Mouse (Mus musculus) hindbrain, postnatal 0 days (tissue): ENCODE results near the gene Abcc1. TPM values are rescaled to one million over a fixed set of nuclear protein-coding genes. Genes with fewer than 3 reads are reported as not detected.
A peak's percentile ranks its signal among the peaks of the same experiment; 100 is the strongest.

Experiments
- ATAC-seq: fragments of 200-750 bp; cut with Nextera tagmentation; 2 replicates; pipeline ENCODE4 v1.8.0; 2017; ENCODE audit warnings: mild to moderate bottlenecking, moderate TSS enrichment, moderate library complexity
- DNase-seq: peaks from one replicate; pipeline ENCODE4 v3.0.0-alpha.2; 2015; ENCODE audit warnings: low spot score
- H3K27ac ChIP-seq: fragments of 300-500 bp; sonication (generic); 2 replicates; pipeline ENCODE4 v1.5.1; 2014; ENCODE audit warnings: mild to moderate bottlenecking
- H3K27me3 ChIP-seq: fragments of 300-500 bp; sonication (generic); 2 replicates; pipeline ENCODE4 v1.6.1; 2014; ENCODE audit warnings: low read length, mixed read lengths; ENCODE audit not compliant: insufficient read depth
- H3K36me3 ChIP-seq: fragments of 300-500 bp; sonication (generic); 2 replicates; pipeline ENCODE4 v1.6.1; 2014; ENCODE audit warnings: low read length, mixed read lengths; ENCODE audit not compliant: insufficient read depth
- H3K4me1 ChIP-seq: fragments of 300-500 bp; sonication (generic); 2 replicates; pipeline ENCODE4 v1.6.1; 2014; ENCODE audit warnings: antibody characterized with exemption, low read length, mixed read lengths; ENCODE audit not compliant: insufficient read depth
- H3K4me2 ChIP-seq: fragments of 300-500 bp; sonication (generic); 2 replicates; pipeline ENCODE4 v1.6.1; 2014; ENCODE audit warnings: low read depth, mild to moderate bottlenecking, low read length, moderate library complexity, mixed read lengths
- H3K4me3 ChIP-seq: fragments of 300-500 bp; sonication (generic); 2 replicates; pipeline ENCODE4 v1.5.1; 2014; ENCODE audit warnings: low read length
- H3K9ac ChIP-seq: fragments of 300-500 bp; sonication (generic); replicated peaks from 2 replicates; pipeline ENCODE4 v1.6.1; 2014; ENCODE audit warnings: mild to moderate bottlenecking, low read length, moderate library complexity, mixed read lengths
- H3K9me3 ChIP-seq: fragments of 300-500 bp; sonication (generic); 2 replicates; pipeline ENCODE4 v1.6.1; 2016; ENCODE audit warnings: low read length, mixed read lengths
- CTCF ChIP-seq: IDR thresholded peaks from 2 replicates; pipeline ENCODE4 v1.5.1; 2016; ENCODE audit warnings: antibody characterized with exemption, control low read depth, low read depth
- WGBS: fragments of 180-500 bp; shearing (Covaris S2); extraction: QIAGEN DNeasy Blood & Tissue Kit; methylation state at CpG from one replicate; pipeline ENCODE4 v1.1.7; 2014; 5-methylcytosine and 5-hydroxymethylcytosine counted together
- polyA plus RNA-seq: library from polyadenylated mRNA; unstranded; fragments of >200 nt; fragmentation: Nextera tagmentation; extraction: Ambion mirVana; gene quantifications from 2 replicates; pipeline ENCODE4 v1.2.1, GENCODE M21; 2015
- total RNA-seq: library from RNA; depleted of rRNA; stranded (reverse); fragments of >200 nt; gene quantifications from 2 replicates; pipeline ENCODE4 v1.2.3, GENCODE M21; 2014

Abcc1 gene
- total and polyA plus RNA-seq, 2 experiments from 2014 or later, result 9.1 to 15.2 TPM

DNA sequence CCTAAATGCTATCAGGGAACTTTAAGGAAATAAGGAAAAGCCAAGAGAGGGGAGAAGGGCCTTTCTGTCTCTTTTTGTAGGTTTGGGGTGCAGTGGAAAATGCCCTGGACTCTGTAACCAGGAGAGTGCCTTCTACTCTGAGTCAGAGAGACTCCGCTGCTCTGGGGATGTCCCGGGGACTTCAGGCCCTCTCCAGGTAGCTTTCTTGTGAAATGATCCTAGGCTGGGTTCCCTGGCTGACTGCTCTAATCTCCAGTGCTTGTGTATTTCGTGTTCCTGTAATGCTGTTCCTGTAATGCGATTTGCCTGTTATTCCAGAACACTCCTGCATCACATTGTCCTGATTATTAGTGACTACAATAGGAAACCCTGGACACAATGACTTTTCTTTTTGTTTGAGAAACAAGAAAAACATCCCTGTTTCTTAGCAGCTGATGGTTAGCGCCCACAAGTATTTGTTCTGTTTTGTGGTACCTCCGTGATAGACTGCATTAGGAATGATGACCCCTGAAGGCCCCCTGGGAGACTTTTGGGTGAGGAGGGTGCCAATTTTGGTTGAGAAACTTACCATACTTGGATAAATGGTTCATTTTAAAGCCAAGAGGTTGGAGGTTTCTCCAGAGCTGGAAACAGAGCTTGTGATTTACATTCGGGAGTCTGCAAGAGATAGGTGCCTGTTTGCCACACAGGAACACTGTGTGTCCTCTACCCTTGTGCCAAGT is 902 bp downstream of the Abcc1 start:
- ATAC-seq (no peak), DNase-seq (no peak)
- peaks cover 2% of the 10 kb centered on the region; the same call in 1 of the 2 replicates for H3K4me1 ChIP-seq
- no peaks in the 10 kb centered on the region for H3K27me3 ChIP-seq
- WGBS, result 25% methylated on average over 7 of the region's 7 CpGs
- TF ChIP-seq CTCF, result no peak
- peak overlapping the region; percentile 82; the same call in 1 of the 2 replicates for H3K27ac ChIP-seq
- peak overlapping the region; percentile 76 for H3K9ac ChIP-seq
- peak overlapping the region; percentile 80 for H3K4me2 ChIP-seq
- peak overlapping the region; percentile 76 for H3K4me3 ChIP-seq
- H3K9me3 ChIP-seq, result no peaks in the 10 kb centered on the region
- H3K36me3 ChIP-seq, result no peaks in the 10 kb centered on the region

GRCm38 (mm10) chr16:14363496-14363895 is 2.1 kb downstream of the Abcc1 start:
- no peak overlapping the region for H3K4me3 ChIP-seq
- WGBS, result 92% methylated on average over 3 of the region's 3 CpGs
- no peak overlapping the region for H3K27ac ChIP-seq
- no peaks in the 10 kb centered on the region for H3K36me3 ChIP-seq
- no peak for DNase-seq
- H3K4me1 ChIP-seq, result peaks cover 2% of the 10 kb centered on the region; the same call in 1 of the 2 replicates
- ATAC-seq, result no peak
- no peak overlapping the region for H3K9ac ChIP-seq
- no peak overlapping the region for H3K4me2 ChIP-seq
- H3K27me3 ChIP-seq, result no peaks in the 10 kb centered on the region
- TF ChIP-seq CTCF, result no peak
- H3K9me3 ChIP-seq, result no peaks in the 10 kb centered on the region

- Histone ChIP-seq H3K27ac (no peak overlapping the region), H3K4me1 (peaks cover 2% of the 10 kb centered on the region; the same call in 1 of the 2 replicates), H3K27me3 (no peaks in the 10 kb centered on the region), H3K36me3 (no peaks in the 10 kb centered on the region), H3K4me3 (no peak overlapping the region), H3K9ac (no peak overlapping the region), H3K4me2 (no peak overlapping the region), H3K9me3 (no peaks in the 10 kb centered on the region)
- DNase-seq, result no peak
- ATAC-seq, result no peak
- WGBS, result 87% methylated on average over 6 of the region's 6 CpGs
- no peak for TF ChIP-seq CTCF
These were observed 2.7 kb downstream of the Abcc1 start for GRCm38 (mm10) chr16:14364066-14364465.

DNA sequence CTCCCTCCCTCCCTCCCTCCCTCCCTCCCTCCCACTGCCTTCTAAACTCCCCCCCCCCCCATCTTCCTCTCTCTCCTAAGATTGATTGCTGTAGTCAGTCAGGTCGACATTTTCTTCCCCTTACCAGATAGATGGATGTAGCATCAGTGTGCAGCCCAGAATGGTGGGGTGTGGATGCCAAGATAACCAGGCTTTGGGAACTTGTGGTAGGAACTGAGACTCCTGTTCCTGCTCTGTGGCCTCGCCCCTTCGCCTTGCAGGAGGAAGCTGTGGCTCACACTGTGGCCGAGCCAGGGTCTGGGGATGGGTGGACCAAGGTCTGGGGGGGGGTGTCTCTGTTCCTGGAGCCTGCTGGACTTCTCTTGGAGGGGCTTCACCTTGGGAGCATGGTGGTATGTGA is 4.1 kb downstream of the Abcc1 start:
- no peaks in the 10 kb centered on the region for H3K27me3 ChIP-seq
- H3K36me3 ChIP-seq, result no peaks in the 10 kb centered on the region
- 83% methylated on average over 4 of the region's 4 CpGs for WGBS
- no peaks in the 10 kb centered on the region for H3K9me3 ChIP-seq
- H3K4me3 ChIP-seq, result no peak overlapping the region
- H3K27ac ChIP-seq, result no peak overlapping the region
- H3K4me2 ChIP-seq, result no peak overlapping the region
- DNase-seq, result no peak
- H3K9ac ChIP-seq, result no peak overlapping the region
- ATAC-seq, result no peak
- no peak for TF ChIP-seq CTCF
- peaks cover 2% of the 10 kb centered on the region; the same call in 1 of the 2 replicates for H3K4me1 ChIP-seq

DNA sequence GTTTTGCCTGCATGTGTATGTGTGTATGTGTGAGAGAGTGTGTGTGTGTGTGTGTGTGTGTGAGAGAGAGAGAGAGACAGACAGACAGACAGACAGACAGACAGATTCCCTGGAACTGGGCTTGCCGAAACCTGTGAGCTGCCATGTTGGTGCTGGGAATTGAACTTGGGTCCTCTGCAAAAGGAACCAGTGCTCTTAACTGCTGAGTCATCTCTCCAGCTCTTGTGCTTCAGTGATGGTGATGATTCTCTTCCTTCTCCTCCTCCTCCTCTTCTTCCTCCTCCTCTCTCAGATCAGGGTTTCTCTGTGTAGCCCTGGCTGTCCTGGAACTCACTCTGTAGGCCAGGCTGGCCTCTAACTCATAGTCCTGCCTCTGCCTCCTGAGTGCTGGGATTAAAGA is 4.7 kb downstream of the Abcc1 start:
- ATAC-seq, result no peak
- WGBS, result 100% methylated on average over 1 of the region's 1 CpGs
- peaks cover 2% of the 10 kb centered on the region; the same call in 1 of the 2 replicates for H3K4me1 ChIP-seq
- no peaks in the 10 kb centered on the region for H3K9me3 ChIP-seq
- H3K36me3 ChIP-seq, result no peaks in the 10 kb centered on the region
- no peaks in the 10 kb centered on the region for H3K27me3 ChIP-seq
- TF ChIP-seq CTCF, result no peak
- no peak overlapping the region for H3K4me3 ChIP-seq
- DNase-seq, result no peak
- H3K4me2 ChIP-seq, result no peak overlapping the region
- no peak overlapping the region for H3K9ac ChIP-seq
- no peak overlapping the region for H3K27ac ChIP-seq

DNA sequence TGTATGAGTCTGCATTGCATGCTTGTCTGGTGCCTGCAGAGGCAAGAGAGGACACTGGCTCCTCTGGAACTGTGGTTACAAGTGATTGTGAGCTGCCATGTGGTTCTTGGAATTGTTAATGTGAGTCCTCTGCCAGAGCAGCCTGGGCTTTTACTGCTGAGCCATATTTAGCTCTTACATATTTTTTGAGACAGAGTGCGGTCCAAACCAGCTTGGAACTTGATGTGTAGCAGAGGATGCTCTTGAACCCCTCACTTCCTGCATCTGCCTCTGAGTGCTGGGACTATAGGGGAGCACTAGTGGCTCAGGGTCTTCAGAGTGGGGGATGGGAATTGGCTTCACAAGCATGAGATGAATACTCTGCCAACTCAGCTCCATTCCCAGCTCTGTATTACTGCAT is 10.0 kb downstream of the Abcc1 start:
- Histone ChIP-seq H3K27ac (no peak overlapping the region), H3K4me3 (no peak overlapping the region), H3K36me3 (no peaks in the 10 kb centered on the region), H3K9me3 (no peaks in the 10 kb centered on the region), H3K9ac (no peak overlapping the region), H3K4me2 (no peak overlapping the region), H3K27me3 (no peaks in the 10 kb centered on the region), H3K4me1 (0 out of 2 replicates have a peak, but pooled peaks cover 4% of the 10 kb centered on the region)
- WGBS, result 68% methylated on average over 1 of the region's 1 CpGs
- peak; percentile 62 for ATAC-seq
- no peak for TF ChIP-seq CTCF
- peak; percentile 19 for DNase-seq

DNA sequence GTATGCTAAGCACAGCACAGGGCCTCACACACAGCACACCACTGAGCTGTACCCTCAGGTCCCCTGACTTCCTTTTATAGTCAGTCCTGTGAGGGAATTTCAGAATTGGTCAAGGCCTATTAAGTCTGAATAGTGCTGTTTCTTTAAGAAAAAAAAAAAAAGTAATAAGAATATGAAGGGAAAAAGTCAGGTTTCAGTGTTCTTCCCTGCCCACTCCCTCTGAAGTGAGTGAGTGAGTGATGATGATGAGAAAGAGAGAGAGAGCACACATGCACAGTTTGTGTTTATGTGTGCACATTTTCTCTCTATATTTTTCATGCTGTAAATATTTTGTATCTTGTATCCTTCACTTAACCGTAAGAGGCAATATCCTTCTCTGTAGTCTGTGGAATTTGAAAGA is 11.0 kb downstream of the Abcc1 start:
- DNase-seq, result no peak
- Histone ChIP-seq H3K4me2 (no peak overlapping the region), H3K9me3 (no peaks in the 10 kb centered on the region), H3K4me3 (no peak overlapping the region), H3K9ac (no peak overlapping the region), H3K4me1 (0 out of 2 replicates have a peak, but pooled peaks cover 4% of the 10 kb centered on the region), H3K36me3 (no peaks in the 10 kb centered on the region), H3K27me3 (no peaks in the 10 kb centered on the region), H3K27ac (no peak overlapping the region)
- no peak for TF ChIP-seq CTCF
- ATAC-seq, result no peak
- WGBS, result 66% methylated on average over 1 of the region's 1 CpGs
